Comparison of ENCODE assay signal across 27 mouse cellular contexts in genomic region chr5:30700361-30701000, GRCm38 (mm10). TPM values are rescaled to one million over a fixed set of nuclear protein-coding genes. Genes with fewer than 3 reads are reported as not detected.
"Had no signal": no experiment of that assay in that cellular context is flagged by ENCODE, and none has a peak within 500 bp of the region (broad histone marks: within the 10 kb centered on the region; RNA-seq: fewer than 3 reads in every experiment).

No protein-coding gene starts in this region.

- H3K27me3 ChIP-seq: limb, embryonic 12.5 days; lung, embryonic 15.5 days; midbrain, embryonic 15.5 days; neural tube, embryonic 12.5 days; neural tube, embryonic 15.5 days had no signal

- H3K4me3 ChIP-seq: kidney, embryonic 15.5 days; left cerebral cortex, adult 2 months; limb, embryonic 12.5 days; limb, embryonic 15.5 days; lung, embryonic 15.5 days; midbrain, embryonic 10.5 days; midbrain, embryonic 15.5 days; neural tube, embryonic 12.5 days; neural tube, embryonic 15.5 days had no signal

- H3K36me3 ChIP-seq: kidney, embryonic 15.5 days; limb, embryonic 12.5 days; limb, embryonic 15.5 days; lung, embryonic 15.5 days; midbrain, embryonic 10.5 days; midbrain, embryonic 15.5 days; neural tube, embryonic 12.5 days; neural tube, embryonic 15.5 days had no signal

- H3K27ac ChIP-seq: kidney, embryonic 15.5 days; left cerebral cortex, adult 2 months; limb, embryonic 12.5 days; limb, embryonic 15.5 days; liver, embryonic 14.5 days; lung, embryonic 15.5 days; midbrain, embryonic 15.5 days; neural tube, embryonic 12.5 days; neural tube, embryonic 15.5 days; stomach, postnatal 0 days had no signal

- H3K4me1 ChIP-seq: limb, embryonic 12.5 days; limb, embryonic 15.5 days; midbrain, embryonic 15.5 days; neural tube, embryonic 12.5 days; neural tube, embryonic 15.5 days had no signal

- H3K4me2 ChIP-seq: kidney, embryonic 15.5 days; limb, embryonic 12.5 days; limb, embryonic 15.5 days; lung, embryonic 15.5 days; midbrain, embryonic 15.5 days; neural tube, embryonic 12.5 days; neural tube, embryonic 15.5 days had no signal

- H3K9me3 ChIP-seq: kidney, embryonic 15.5 days; limb, embryonic 12.5 days; limb, embryonic 15.5 days; lung, embryonic 15.5 days; midbrain, embryonic 10.5 days; midbrain, embryonic 15.5 days; neural tube, embryonic 12.5 days; neural tube, embryonic 15.5 days had no signal

- H3K9ac ChIP-seq: kidney, embryonic 15.5 days; limb, embryonic 12.5 days; limb, embryonic 15.5 days; liver, embryonic 14.5 days; lung, embryonic 15.5 days; midbrain, embryonic 15.5 days; neural tube, embryonic 12.5 days; neural tube, embryonic 15.5 days had no signal

- ATAC-seq: midbrain, embryonic 15.5 days had no signal

- DNase-seq: kidney, adult 11 months; kidney, adult 8-10 months; kidney, postnatal 10 days; kidney, postnatal 36 days; layer of hippocampus, postnatal 36 days; left cerebral cortex, postnatal 4 days; lung, adult 18-20 months; lung, postnatal 14 days; lung, postnatal 4 days; right cerebral cortex, adult 18-20 months; right cerebral cortex, postnatal 14 days; right cerebral cortex, postnatal 4 days; thymus, adult 2 months; thymus, postnatal 14 days; thymus, postnatal 4 days had no signal

RNA-seq across cellular contexts. Expression of gene Dpysl5, which starts 10.9 kb away (rescaled TPM):
- total RNA-seq: megakaryocyte, adult 5-6 weeks had no signal
